Mouse (Mus musculus) midbrain, embryonic 13.5 days (tissue): ENCODE results near the gene Otulin. TPM values are rescaled to one million over a fixed set of nuclear protein-coding genes. Genes with fewer than 3 reads are reported as not detected.

Experiments used
- ATAC-seq: fragments of 200-750 bp; cut with Nextera tagmentation; 2 replicates; pipeline ENCODE4 v1.8.0; 2017; ENCODE audit warnings: mild to moderate bottlenecking, moderate TSS enrichment, moderate library complexity
- H3K27ac ChIP-seq: fragments of 300-500 bp; sonication (generic); 2 replicates; pipeline ENCODE4 v1.5.1; 2015; ENCODE audit warnings: inconsistent platforms, mild to moderate bottlenecking, moderate library complexity
- H3K27me3 ChIP-seq: fragments of 300-500 bp; sonication (generic); 2 replicates; pipeline ENCODE4 v1.6.1; 2015; ENCODE audit warnings: mild to moderate bottlenecking, inconsistent platforms
- H3K36me3 ChIP-seq: fragments of 300-500 bp; sonication (generic); 2 replicates; pipeline ENCODE4 v1.6.1; 2015; ENCODE audit warnings: mild to moderate bottlenecking, inconsistent platforms
- H3K4me1 ChIP-seq: fragments of 300-500 bp; sonication (generic); replicated peaks from 2 replicates; pipeline ENCODE4 v1.6.1; 2015; ENCODE audit warnings: inconsistent platforms
- H3K4me2 ChIP-seq: fragments of 300-500 bp; sonication (generic); replicated peaks from 2 replicates; pipeline ENCODE4 v1.6.1; 2015; ENCODE audit warnings: moderate library complexity, mild to moderate bottlenecking, inconsistent platforms
- H3K4me3 ChIP-seq: fragments of 300-500 bp; sonication (generic); replicated peaks from 2 replicates; pipeline ENCODE4 v1.5.1; 2015; ENCODE audit warnings: mild to moderate bottlenecking, inconsistent platforms
- H3K9ac ChIP-seq: fragments of 300-500 bp; sonication (generic); replicated peaks from 2 replicates; pipeline ENCODE4 v1.6.1; 2015; ENCODE audit warnings: mild to moderate bottlenecking, inconsistent platforms
- H3K9me3 ChIP-seq: fragments of 300-500 bp; sonication (generic); 2 replicates; pipeline ENCODE4 v1.6.1; 2016; ENCODE audit warnings: mild to moderate bottlenecking, inconsistent platforms
- WGBS: fragments of 180-500 bp; shearing (Covaris S2); methylation state at CpG from one replicate; pipeline ENCODE4 v1.1.7; 2015; 5-methylcytosine and 5-hydroxymethylcytosine counted together
- polyA plus RNA-seq: library from polyadenylated mRNA; unstranded; fragments of >200 nt; fragmentation: Nextera tagmentation; extraction: Ambion mirVana; gene quantifications from 2 replicates; pipeline ENCODE4 v1.2.1, GENCODE M21; 2015

Otulin gene
- polyA plus RNA-seq, 1 experiment from 2014 or later = 24.3 TPM

DNA sequence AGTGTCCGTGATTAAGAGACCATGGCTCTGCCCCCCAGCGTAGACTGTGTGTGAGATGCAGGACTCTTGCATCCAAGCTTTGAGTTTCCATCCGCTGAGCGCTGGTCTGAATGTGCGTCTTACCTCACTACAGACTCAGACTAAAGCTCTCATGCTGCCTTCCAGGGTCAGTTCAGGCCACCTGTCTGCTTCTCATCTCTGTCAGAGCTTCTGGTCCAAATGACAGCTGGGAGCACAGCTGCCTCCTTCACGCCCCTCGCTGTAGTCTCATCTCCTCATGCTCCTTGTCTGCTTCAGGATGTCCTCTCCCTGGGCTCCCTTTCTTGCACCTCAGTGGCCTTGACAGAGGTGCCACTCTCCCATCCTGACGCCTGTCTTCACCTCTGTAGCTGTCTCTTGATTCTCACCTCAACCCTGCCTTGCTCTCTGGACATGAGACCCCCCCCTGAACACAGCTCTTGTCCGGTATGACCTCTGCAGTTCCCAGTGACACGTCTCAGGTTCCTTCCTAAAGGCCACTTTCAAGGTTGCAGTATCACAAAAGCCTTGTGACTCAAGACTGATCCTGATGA lies 78.3 kb downstream of the Otulin start:
- Histone ChIP-seq H3K9ac (no peak overlapping the region), H3K9me3 (no peaks in the 10 kb centered on the region), H3K27ac (no peak overlapping the region), H3K27me3 (peaks cover 5% of the 10 kb centered on the region; the same call in 1 of the 2 replicates), H3K36me3 (peaks cover 6% of the 10 kb centered on the region), H3K4me3 (no peak overlapping the region), H3K4me2 (no peak overlapping the region), H3K4me1 (peaks cover 14% of the 10 kb centered on the region)
- ATAC-seq = no peak
- WGBS = 84% methylated on average over 10 of the region's 10 CpGs

DNA sequence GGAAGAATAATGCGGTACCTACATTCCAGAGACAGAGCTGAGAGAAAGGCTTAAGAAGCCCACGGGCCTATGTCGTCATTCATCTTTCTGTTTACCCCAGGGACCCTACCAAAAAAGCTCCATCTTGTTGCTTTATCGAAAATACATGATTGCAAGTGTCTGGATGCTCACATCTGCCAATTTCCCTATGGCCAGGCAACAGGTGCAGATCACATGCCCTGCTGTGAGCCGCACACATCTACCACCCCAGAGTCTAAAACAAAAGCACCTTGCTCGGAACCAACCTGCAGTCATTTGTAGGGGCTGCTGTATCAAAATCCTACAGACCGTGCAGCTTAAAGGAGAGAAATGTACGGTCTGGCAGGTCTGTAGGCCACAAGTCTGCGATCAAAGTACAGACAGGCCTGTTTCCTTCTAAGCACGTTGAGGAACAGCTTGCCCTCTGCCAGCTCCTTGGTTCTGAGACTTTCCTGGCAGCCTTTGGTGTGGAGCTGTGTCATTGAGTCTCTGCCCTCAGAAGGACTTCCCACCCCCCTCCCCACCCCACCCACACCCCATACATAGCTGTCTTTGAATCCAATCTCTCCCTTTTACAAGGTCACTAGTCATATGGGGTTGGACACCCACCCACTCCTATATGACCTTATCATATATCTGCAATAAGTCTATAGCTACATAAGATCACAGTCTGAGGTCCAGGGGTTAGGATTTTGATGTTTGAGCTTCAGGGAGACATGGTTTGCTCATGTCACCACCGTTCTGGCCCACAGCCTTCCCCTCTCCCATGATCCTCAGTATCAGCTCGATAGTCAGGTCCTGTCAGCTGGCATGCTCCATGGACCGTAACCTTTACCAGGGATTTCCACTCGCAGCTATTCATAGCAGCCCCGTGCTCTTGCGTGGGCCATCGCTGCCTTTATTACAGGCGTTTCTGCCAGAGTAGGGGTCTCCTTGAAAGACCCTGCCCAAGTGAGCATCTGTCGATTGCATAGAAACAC lies 79.1 kb downstream of the Otulin start:
- no peak overlapping the region for H3K9ac ChIP-seq
- H3K4me2 ChIP-seq = no peak overlapping the region
- H3K36me3 ChIP-seq = peaks cover 3% of the 10 kb centered on the region; the same call in 1 of the 2 replicates
- WGBS = 83% methylated on average over 19 of the region's 19 CpGs
- H3K27ac ChIP-seq = no peak overlapping the region
- H3K27me3 ChIP-seq = peaks cover 5% of the 10 kb centered on the region; the same call in 1 of the 2 replicates
- H3K9me3 ChIP-seq = no peaks in the 10 kb centered on the region
- H3K4me3 ChIP-seq = no peak overlapping the region
- no peak for ATAC-seq
- peaks cover 14% of the 10 kb centered on the region for H3K4me1 ChIP-seq

DNA sequence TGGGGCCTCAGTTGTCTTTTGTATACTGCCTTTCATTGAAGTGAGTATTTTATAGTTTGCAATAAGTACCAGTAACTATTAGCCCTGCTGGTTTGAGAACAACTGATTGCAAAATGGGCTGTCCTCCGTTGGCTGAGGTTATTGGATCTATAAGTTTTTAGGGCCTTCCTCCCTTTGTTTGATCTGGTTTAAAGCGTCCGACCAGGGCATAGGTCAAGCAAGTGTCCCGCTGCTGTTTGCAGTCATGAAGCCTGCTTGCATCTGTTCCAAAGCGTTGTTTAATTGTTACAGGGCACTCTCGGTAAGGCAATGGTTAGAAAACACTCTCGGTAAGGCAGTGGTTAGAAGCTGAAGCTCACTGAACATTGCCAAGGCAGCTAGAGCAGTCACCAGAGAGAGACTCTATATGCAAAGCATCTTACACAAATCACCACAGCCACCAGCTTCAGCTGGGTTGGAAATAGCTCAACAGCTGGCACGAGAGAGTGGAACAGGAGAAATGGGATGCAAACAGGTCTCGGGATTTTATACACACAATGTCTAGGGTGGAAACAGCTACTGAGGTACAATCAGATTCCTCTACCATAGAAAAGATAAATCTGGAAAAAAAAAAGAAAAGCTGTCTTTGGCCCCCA lies 80.0 kb downstream of the Otulin start:
- no peak overlapping the region for H3K4me3 ChIP-seq
- no peak for ATAC-seq
- peaks cover 5% of the 10 kb centered on the region; the same call in 1 of the 2 replicates for H3K27me3 ChIP-seq
- WGBS = 62% methylated on average over 9 of the region's 9 CpGs
- H3K36me3 ChIP-seq = no peaks in the 10 kb centered on the region; the same call in 1 of the 2 replicates
- no peaks in the 10 kb centered on the region for H3K9me3 ChIP-seq
- H3K4me2 ChIP-seq = no peak overlapping the region
- no peak overlapping the region for H3K27ac ChIP-seq
- peaks cover 14% of the 10 kb centered on the region for H3K4me1 ChIP-seq
- no peak overlapping the region for H3K9ac ChIP-seq

DNA sequence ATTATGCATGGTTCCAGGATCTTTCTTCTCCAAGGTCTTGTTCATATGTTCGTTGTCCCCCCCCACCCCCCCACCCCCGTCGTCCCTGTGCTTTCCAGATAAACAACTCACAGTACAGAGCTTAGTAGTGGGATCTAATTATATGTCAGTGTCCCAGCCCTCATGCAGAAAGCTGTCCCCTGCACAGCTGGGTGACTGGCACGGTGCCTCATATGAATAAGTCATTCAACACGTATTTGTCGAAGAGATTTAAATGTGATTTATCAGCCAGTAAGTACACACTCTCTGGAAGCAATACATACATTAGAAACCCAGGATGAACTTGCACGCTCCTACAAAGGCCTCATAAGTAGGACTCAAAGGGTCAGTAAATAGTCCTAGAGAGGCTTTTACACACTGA lies 80.6 kb downstream of the Otulin start:
- no peak for ATAC-seq
- peaks cover 14% of the 10 kb centered on the region for H3K4me1 ChIP-seq
- peaks cover 5% of the 10 kb centered on the region; the same call in 1 of the 2 replicates for H3K27me3 ChIP-seq
- H3K9me3 ChIP-seq = no peaks in the 10 kb centered on the region
- H3K4me2 ChIP-seq = no peak overlapping the region
- H3K4me3 ChIP-seq = no peak overlapping the region
- no peak overlapping the region for H3K27ac ChIP-seq
- H3K9ac ChIP-seq = no peak overlapping the region
- WGBS = 52% methylated on average over 7 of the region's 7 CpGs
- no peaks in the 10 kb centered on the region; the same call in 1 of the 2 replicates for H3K36me3 ChIP-seq

DNA sequence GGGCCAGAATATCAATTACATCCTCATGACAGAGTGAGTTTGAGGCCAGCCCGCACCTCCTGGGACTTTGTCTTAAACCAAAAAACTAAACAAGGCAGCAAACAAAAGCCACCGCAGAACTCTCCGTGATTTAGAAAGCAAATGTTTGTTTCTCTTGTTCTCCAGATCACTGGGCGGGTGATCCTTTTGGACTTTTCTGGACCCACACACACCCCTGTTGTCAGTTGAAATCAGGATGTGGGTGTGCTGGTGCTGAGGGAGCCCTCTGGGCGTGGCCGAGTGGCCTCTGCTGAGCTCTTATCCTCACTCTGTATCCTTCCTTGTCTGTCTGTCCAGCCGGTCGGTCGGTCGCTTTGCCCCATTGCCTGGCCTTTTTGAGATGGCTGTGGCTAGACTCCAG lies 81.4 kb downstream of the Otulin start:
- Histone ChIP-seq H3K4me3 (no peak overlapping the region), H3K9ac (no peak overlapping the region), H3K4me2 (no peak overlapping the region), H3K27me3 (peaks cover 5% of the 10 kb centered on the region; the same call in 1 of the 2 replicates), H3K9me3 (no peaks in the 10 kb centered on the region), H3K36me3 (no peaks in the 10 kb centered on the region; the same call in 1 of the 2 replicates), H3K4me1 (peaks cover 14% of the 10 kb centered on the region), H3K27ac (no peak overlapping the region)
- WGBS = 89% methylated on average over 10 of the region's 10 CpGs
- ATAC-seq = no peak

DNA sequence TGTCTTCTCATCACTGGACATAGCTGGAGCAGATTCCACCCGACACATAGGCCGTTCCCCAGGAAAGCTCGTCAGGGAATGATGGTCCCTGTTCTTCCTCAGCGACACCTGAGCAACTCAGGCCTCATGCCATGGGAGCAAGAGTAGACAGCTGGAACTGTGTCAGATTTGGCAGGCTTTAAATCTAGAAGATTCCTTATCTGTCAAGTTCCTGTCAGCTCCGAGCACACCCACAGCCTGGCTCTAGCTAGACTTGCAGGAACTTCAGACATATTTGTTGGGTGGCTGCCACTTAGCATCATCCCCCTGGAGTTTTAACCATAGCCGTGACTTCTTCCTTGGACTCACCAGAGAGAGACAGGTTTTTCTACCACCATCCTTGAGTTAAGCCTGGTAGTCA lies 82.4 kb downstream of the Otulin start:
- peaks cover 5% of the 10 kb centered on the region; the same call in 1 of the 2 replicates for H3K27me3 ChIP-seq
- peaks cover 14% of the 10 kb centered on the region for H3K4me1 ChIP-seq
- no peak overlapping the region for H3K27ac ChIP-seq
- no peak overlapping the region for H3K4me3 ChIP-seq
- no peaks in the 10 kb centered on the region for H3K9me3 ChIP-seq
- no peak overlapping the region for H3K9ac ChIP-seq
- no peaks in the 10 kb centered on the region; the same call in 1 of the 2 replicates for H3K36me3 ChIP-seq
- WGBS = 96% methylated on average over 6 of the region's 6 CpGs
- no peak overlapping the region for H3K4me2 ChIP-seq
- no peak for ATAC-seq

DNA sequence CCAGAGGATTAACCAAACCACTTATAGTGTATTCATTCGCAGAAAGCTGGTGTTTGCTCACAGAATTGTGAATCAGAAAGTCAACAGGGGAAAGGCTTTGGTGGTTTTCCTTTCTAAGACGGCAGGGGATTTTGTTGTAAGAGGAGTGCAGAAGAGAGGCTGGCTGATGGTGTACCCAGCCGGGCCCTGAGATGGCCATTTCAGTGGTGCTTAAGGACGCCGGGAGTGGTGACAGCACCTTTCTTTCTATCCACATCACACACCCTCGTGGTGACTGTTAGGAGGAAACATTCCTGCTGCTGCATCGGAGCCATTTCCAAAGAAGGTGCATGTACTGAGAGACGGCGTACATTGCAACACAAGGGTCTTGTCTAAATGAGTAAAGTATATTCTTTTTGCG lies 85.3 kb downstream of the Otulin start:
- Histone ChIP-seq H3K9me3 (no peaks in the 10 kb centered on the region), H3K4me1 (peaks cover 14% of the 10 kb centered on the region), H3K27me3 (no peaks in the 10 kb centered on the region), H3K36me3 (no peaks in the 10 kb centered on the region; the same call in 1 of the 2 replicates), H3K9ac (no peak overlapping the region), H3K4me3 (no peak overlapping the region), H3K4me2 (no peak overlapping the region), H3K27ac (no peak overlapping the region)
- WGBS = 81% methylated on average over 10 of the region's 10 CpGs
- ATAC-seq = no peak

DNA sequence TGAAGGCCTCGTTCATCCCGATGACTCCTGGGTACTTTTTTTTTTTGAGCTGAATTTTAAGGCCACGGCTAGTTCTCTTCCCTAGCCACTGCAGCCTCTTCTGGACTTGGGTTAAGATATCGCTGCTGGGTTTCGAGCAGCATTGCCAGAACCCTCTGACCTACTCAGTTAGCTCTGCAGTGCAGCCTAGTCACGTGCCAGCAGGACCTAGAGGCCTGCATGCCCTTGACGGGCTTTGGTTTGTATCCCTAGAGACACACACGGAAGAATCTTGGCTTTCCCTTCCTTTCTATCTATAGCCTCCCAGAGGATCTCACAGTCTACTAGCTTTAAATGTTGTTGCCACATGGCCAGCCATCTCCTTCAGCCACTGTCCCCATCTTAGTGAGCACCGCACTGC lies 90.7 kb downstream of the Otulin start:
- 86% methylated on average over 9 of the region's 9 CpGs for WGBS
- Histone ChIP-seq H3K9ac (no peak overlapping the region), H3K4me2 (no peak overlapping the region), H3K36me3 (no peaks in the 10 kb centered on the region), H3K4me1 (0 out of 2 replicates have a peak, but pooled peaks cover 2% of the 10 kb centered on the region), H3K27ac (no peak overlapping the region), H3K9me3 (no peaks in the 10 kb centered on the region), H3K4me3 (no peak overlapping the region), H3K27me3 (no peaks in the 10 kb centered on the region)
- ATAC-seq = no peak

DNA sequence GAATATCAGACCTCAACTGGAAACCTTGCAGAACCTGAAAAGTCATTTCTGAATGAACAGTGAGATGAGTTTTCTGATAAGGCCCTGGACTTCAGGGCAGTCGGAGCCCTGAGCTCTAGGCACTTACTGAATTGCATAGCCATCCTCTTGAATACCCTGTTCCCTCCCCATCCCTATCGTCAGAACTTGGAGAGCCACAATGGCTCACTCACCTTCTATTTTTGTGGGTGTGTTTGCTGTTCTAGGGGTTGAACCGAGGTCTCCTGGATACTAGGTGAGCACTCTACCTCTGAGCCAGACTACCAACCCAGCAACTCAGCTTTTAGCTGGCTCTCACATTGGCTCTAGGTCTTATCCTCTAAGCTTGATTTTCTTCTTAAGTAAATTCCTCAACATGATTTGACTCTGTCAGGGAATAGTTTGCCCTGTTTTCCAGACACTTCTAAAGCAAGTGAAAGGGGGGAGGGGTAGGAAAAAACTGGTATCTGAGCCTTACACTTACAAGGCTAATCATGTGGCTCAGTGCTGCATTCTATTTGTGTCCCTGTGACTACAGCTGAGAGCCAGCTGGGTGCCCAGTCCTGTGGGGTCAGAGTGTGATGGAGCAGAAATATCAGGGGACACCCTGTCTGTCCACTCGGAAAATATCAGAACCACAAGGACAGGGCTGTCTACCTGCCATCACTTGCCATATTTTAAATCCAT lies 92.8 kb downstream of the Otulin start:
- Histone ChIP-seq H3K9ac (no peak overlapping the region), H3K4me1 (0 out of 2 replicates have a peak, but pooled peaks cover 2% of the 10 kb centered on the region), H3K27me3 (no peaks in the 10 kb centered on the region), H3K4me3 (no peak overlapping the region), H3K9me3 (no peaks in the 10 kb centered on the region), H3K36me3 (no peaks in the 10 kb centered on the region), H3K27ac (no peak overlapping the region), H3K4me2 (no peak overlapping the region)
- 71% methylated on average over 4 of the region's 4 CpGs for WGBS
- no peak for ATAC-seq

DNA sequence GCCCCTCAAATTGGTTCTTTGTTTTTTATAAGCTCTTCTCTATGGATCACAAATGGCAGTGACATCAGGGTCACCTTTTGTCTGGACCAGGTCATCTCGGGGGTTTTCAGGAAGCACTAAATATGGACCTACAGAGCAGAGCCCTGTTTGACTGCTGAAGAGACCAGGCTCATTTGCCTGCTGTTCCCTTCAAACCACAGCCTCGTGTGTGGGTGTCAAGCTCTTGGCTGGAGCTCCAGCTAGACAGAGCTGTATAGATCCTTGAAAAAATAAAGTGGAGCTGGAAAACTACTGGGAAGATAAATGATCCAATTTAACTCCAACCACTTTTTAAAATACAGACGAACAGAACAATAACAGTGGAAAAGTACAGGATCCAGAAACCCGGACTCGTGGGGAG lies 93.7 kb downstream of the Otulin start:
- 67% methylated on average over 5 of the region's 5 CpGs for WGBS
- no peak overlapping the region for H3K27ac ChIP-seq
- H3K4me1 ChIP-seq = 0 out of 2 replicates have a peak, but pooled peaks cover 2% of the 10 kb centered on the region
- no peak overlapping the region for H3K4me2 ChIP-seq
- no peaks in the 10 kb centered on the region for H3K9me3 ChIP-seq
- no peak overlapping the region for H3K9ac ChIP-seq
- no peaks in the 10 kb centered on the region for H3K27me3 ChIP-seq
- no peak for ATAC-seq
- no peaks in the 10 kb centered on the region for H3K36me3 ChIP-seq
- no peak overlapping the region for H3K4me3 ChIP-seq

DNA sequence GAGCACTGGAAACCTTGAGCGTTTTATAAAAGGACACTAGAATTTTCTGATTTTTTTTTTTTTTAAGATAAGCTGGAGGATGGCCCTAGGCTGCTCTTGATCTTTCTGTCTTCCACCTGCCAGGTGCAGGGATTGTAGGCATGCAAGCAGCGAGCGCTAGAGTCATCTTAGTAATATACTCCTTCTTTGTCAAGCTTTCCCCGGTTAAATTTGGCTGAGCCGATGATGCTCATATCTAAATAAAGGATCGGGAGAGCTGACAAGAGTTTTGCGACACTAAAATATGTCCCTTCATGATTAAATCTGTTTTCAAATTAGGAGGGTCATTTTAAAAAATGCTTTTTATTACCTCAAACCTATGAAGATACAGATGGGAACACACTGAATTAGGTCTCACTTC lies 94.3 kb downstream of the Otulin start:
- WGBS = 93% methylated on average over 7 of the region's 7 CpGs
- Histone ChIP-seq H3K9ac (no peak overlapping the region), H3K4me2 (no peak overlapping the region)

More for the DNA sequence above, 94.3 kb downstream of the Otulin start:
- Histone ChIP-seq H3K27ac (no peak overlapping the region), H3K4me3 (no peak overlapping the region), H3K4me1 (0 out of 2 replicates have a peak, but pooled peaks cover 2% of the 10 kb centered on the region), H3K27me3 (no peaks in the 10 kb centered on the region), H3K36me3 (no peaks in the 10 kb centered on the region), H3K9me3 (no peaks in the 10 kb centered on the region)
- ATAC-seq = no peak
